Mouse (Mus musculus) ES-E14 (cell line): ENCODE measurements around the gene Zfp526.

Source experiments
- MAFK ChIP-seq: IDR thresholded peaks from 2 replicates; pipeline ENCODE4 v1.6.1; 2014; ENCODE audit warnings: mild to moderate bottlenecking, low read depth, low read length, inconsistent platforms; ENCODE audit not compliant: insufficient read depth
- ZC3H11A ChIP-seq: IDR thresholded peaks from 2 replicates; pipeline ENCODE4 v1.6.1; 2012; ENCODE audit warnings: low read depth, mild to moderate bottlenecking, inconsistent platforms, low read length, borderline replicate concordance
- ZNF384 ChIP-seq: IDR thresholded peaks from 2 replicates; pipeline ENCODE4 v1.6.1; 2012; ENCODE audit warnings: low read depth, low read length, inconsistent platforms

DNA sequence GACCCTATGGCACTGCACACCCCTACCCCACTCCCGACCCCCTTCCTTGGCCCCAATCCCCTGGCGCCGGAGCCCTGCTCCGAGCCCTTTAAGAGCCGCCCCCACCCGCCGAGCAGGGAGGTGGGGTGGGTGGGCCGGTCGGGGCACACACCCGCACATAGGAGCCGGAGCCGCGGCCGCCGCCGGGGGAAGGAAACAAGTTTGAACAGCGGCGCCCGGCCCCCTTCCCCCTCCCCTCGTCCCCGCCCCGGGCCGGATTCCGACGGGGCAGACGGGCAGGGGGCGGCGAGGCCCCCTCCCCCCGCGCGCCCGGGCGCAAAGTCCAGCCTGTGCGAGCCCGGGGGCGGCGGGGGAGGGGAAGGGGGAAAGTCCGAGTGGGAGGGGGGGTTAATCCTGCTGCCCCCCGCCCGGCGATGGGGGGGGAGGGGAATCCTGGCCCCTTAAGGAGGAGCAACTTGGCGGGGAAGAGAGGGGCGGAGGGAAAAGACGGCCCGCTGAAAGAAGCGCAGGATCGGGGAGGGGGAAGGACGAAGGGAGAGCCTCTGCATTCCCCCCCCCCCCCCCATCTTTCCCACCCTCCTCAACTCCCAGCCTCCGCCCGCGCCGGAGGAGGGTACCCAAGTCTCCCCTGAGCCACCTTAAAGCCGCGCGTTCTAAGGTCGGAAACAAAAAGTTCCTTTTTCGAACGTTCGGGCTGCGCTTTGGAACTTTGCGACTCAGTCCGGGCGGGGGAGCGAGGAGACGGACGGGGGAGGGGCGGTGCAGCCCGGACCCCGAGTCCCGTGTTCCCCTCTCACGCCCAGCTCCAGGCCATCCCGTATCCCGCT is 28.3 kb downstream of the Zfp526 start:
- no peak for TF ChIP-seq MAFK
- no peak for TF ChIP-seq ZNF384
- no peak for TF ChIP-seq ZC3H11A
